Mouse (Mus musculus) lung, adult 2 months (tissue): ENCODE results near the gene Car14. TPM values are rescaled to one million over a fixed set of nuclear protein-coding genes. Genes with fewer than 3 reads are reported as not detected.
"Not testable (repeated sequence)": the region's sequence is repeated elsewhere in the genome, so short reads cannot be mapped to it uniquely, and the experiment has no call there.

Experiments used
- DNase-seq: peaks from one replicate; pipeline ENCODE4 v3.0.0; 2022
- H3K4me1 ChIP-seq: fragments of 200-500 bp; 2 replicates; pipeline ENCODE4 v1.6.1; 2011; ENCODE audit warnings: low read length; ENCODE audit not compliant: control insufficient read depth, insufficient read depth
- H3K4me3 ChIP-seq: fragments of 200-500 bp; replicated peaks from 2 replicates; pipeline ENCODE3; 2011; ENCODE audit warnings: low read depth, mild to moderate bottlenecking, control low read depth, low read length; ENCODE audit errors: extremely low read depth
- CTCF ChIP-seq: fragments of 200-500 bp; IDR thresholded peaks from 2 replicates; pipeline ENCODE4 v1.5.1; 2011; ENCODE audit warnings: mild to moderate bottlenecking, low read length, control low read depth; ENCODE audit not compliant: insufficient read depth
- POLR2A ChIP-seq: fragments of 200-500 bp; IDR thresholded peaks from 2 replicates; pipeline ENCODE4 v1.6.1; 2011; ENCODE audit warnings: low read depth, mild to moderate bottlenecking, control low read depth, low read length, borderline replicate concordance; ENCODE audit errors: extremely low read depth
- WGBS: fragments of 180-500 bp; shearing (Covaris S2); methylation state at CpG from one replicate; pipeline ENCODE4 v1.1.7; 2018; 5-methylcytosine and 5-hydroxymethylcytosine counted together
- polyA plus RNA-seq: library from polyadenylated mRNA; depleted of rRNA; stranded (reverse); fragments of >200 nt; gene quantifications from 2 replicates; pipeline ENCODE4 v1.2.3, GENCODE M21; 2012

Gene Car14
- polyA plus RNA-seq, 1 experiment = 36.1 TPM

DNA sequence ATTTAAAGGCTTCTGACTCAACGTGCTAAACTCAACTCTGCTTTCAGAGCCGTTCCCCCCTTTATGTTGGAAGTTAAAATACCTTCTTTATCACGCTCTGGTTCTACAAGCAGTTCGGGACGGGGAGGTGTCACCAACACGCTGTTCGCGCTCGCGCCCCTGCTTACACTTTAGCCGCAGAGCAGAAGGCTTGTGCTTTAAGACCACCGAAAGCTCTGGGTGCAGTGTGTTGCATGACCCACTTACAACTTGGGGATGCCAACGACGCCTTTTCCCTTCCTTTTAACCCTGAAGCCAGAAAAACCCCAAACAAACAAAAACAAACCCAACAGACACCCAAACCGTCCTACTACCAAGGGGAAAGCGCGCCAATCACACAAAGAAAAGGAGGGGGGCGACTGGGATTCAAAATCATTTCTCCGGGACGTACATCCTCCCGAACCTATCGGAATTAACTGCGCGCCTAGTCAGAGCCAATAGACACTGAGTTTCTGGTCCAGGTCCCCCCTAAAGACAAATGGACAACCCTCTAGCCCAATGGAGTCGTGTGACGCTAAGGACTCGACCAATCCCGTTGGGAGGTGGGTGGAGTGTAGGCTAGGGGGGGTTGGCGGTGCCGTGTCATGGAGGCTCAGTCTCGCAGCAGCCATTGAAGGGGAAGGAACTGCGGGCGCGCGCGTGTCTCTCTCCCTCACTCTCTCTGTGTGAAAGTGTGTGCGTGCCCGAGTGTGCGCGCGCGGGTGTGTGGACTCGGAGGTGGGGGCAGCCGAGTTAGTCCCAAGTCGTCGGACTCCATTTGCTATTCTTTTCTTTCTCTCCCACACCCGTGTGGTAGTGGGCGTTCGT, 24.4 kb upstream of the Car14 start, which contains the start of gene Anp32e:
Gene Anp32e, plus strand, starts transcription at position 589 of the 846 bp plus-strand sequence.
- DNase-seq = peak; percentile 95
- WGBS = under 1% methylated on average over 49 of the region's 49 CpGs
- H3K4me3 ChIP-seq = peak within 1 kb of the TSS; percentile 75
- H3K4me1 ChIP-seq = peaks cover 3% of the 10 kb centered on the region
- TF ChIP-seq CTCF (no peak), POLR2A (peak; percentile 92)

DNA sequence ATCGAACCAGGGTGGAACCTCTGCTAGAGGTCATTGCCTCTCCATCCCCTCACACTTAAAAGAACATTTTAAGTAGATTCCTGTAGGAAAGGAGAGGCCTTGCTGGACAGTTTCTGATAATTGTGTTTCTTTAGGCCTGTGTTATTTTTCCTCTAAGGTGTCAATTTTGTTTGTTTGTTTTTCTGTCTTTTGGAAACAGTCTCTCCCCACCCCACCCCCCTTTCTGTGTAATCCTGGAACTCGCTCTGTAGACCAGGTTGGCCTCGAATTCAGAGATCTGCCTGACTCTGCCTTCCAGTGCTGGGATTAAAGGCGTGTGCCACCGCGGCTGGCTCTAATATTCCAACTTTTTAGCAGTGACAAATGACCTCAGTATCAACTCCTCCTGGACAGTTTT, 23.8 kb upstream of the Car14 start:
- no peak for DNase-seq

DNA sequence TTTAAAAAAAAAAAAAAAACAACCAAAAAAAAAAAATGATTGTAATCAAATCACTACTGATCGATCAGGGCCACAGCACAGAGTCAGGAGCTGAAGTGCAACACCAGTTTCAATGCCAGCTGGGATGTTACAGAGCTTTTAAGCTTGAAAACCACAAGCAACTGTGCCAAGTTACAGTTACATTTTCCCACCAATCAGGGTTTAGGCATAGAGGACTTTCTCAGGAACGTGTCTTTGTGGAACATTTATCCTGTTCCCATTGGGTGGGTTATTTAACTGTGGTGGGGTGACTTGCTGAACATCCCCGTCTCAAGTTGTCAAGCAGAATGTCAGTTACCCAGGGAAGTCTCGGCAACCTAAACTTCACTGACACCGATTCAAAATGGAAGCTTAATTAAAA, 20.6 kb upstream of the Car14 start:
- Histone ChIP-seq H3K4me1 (no peaks in the 10 kb centered on the region), H3K4me3 (no peak overlapping the region)
- WGBS = 74% methylated on average over 5 of the region's 5 CpGs
- no peak for DNase-seq
- TF ChIP-seq POLR2A (no peak), CTCF (no peak)

More for the DNA sequence above, 23.8 kb upstream of the Car14 start:
- H3K4me3 ChIP-seq = no peak overlapping the region
- WGBS = 37% methylated on average over 6 of the region's 6 CpGs
- H3K4me1 ChIP-seq = peaks cover 3% of the 10 kb centered on the region
- TF ChIP-seq POLR2A (no peak), CTCF (no peak)

DNA sequence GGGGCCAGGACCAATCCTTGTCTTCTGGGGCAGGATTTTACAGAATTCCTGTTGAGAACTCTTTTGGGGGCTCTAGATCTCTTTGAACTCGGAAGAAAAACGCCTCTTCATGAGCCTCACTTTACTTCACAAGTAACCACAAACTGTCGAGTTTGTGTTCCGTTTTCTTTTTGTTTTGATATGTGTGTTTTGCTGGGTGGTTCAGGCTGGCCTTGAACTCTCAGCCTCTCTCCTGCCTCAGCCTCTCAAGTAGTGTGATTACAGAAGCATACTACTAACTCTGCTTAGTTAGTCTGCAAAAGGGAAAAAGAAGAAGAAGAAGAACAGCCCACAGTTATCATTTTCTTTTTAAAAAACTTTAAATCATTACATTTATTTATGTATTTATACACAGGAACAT, 19.7 kb upstream of the Car14 start:
- no peak for DNase-seq

DNA sequence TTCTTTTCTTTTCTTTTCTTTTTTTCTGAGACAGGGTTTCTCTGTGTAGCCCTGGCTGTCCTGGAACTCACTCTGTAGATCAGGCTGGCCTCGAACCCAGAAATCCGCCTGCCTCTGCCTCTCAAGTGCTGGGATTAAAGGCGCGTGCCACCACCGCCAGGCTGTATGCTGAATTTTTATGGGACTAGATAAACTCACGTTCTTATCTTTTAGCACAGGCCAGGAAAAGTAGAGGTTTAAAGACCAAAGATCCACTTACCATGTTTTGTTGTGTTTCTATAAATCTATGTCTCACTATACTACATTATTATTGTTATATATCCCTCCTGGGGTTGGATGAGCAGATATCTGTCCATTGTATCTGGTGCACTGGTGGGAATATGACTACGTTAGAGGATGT, 18.9 kb upstream of the Car14 start:
- not testable (repeated sequence) for DNase-seq, H3K4me1 ChIP-seq, H3K4me3 ChIP-seq
- WGBS = 86% methylated on average over 7 of the region's 7 CpGs

More for the DNA sequence above, 19.7 kb upstream of the Car14 start:
- WGBS = 54% methylated on average over 4 of the region's 4 CpGs
- Histone ChIP-seq H3K4me3 (no peak overlapping the region), H3K4me1 (no peaks in the 10 kb centered on the region)
- TF ChIP-seq POLR2A = no peak
- no peak for TF ChIP-seq CTCF

DNA sequence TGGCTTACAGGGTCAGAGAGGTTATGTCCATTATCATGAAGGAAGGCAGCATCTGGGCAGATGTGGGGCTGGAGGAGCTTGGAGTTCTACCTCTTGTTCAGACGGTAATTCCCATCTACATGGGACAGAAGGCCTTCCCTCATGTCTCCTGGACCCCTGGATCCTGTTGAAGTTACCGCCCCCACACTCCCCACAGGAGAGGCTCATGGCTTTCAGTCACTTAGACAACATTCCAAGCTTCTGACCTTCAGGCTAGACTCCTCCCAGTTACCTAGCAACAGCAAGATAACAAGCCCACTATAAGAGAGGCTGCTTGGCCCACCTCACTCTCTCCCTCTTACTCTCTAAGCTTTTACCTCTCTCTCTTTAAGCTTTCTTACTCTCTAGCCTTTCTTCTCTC, 16.0 kb upstream of the Car14 start:
- DNase-seq, H3K4me1 ChIP-seq, H3K4me3 ChIP-seq: not testable (repeated sequence)
- 68% methylated on average over 2 of the region's 2 CpGs for WGBS

DNA sequence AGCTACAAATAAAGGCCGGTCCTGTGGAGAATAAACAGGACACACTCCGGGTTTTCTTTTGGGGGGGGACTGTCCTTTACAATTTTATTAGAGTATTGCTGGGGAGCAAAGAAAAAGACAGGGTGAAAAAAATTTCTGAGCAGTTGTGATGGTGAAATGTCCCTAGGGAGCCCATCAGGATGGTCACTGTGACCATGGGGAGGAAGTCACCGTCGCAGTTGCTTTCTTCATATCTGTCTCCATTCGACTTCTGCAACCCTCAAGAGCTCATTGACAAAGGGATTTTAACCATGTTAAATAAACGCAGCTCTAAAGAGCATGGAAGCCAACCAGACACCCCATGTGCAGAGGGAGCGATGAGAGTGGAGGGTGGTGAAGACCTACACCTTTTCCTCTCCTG, 12.3 kb upstream of the Car14 start:
- 57% methylated on average over 7 of the region's 7 CpGs for WGBS
- no peak for TF ChIP-seq POLR2A
- TF ChIP-seq CTCF = no peak
- H3K4me1 ChIP-seq = no peaks in the 10 kb centered on the region
- no peak for DNase-seq
- no peak overlapping the region for H3K4me3 ChIP-seq

DNA sequence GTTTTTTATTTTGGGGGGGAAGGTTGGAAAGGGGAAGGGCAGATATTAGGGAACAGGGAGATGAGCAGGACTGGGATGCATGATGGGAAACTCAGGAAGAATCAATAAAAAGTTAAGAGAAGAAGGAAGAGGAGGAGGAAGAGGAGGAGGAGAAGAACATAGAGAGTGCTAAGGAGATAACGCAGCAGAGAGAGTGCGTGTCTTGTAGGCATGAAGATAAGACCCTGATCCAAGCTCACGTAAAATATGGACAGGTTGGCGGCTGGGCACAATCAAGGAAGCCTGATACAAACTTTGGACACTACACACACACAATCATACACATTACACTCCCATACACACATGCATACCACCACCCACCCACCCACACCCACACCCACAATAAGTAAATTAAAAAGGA, 10.2 kb upstream of the Car14 start:
- Histone ChIP-seq H3K4me3 (no peak overlapping the region), H3K4me1 (no peaks in the 10 kb centered on the region)
- TF ChIP-seq CTCF (no peak), POLR2A (no peak)
- no peak for DNase-seq
- 88% methylated on average over 4 of the region's 4 CpGs for WGBS

DNA sequence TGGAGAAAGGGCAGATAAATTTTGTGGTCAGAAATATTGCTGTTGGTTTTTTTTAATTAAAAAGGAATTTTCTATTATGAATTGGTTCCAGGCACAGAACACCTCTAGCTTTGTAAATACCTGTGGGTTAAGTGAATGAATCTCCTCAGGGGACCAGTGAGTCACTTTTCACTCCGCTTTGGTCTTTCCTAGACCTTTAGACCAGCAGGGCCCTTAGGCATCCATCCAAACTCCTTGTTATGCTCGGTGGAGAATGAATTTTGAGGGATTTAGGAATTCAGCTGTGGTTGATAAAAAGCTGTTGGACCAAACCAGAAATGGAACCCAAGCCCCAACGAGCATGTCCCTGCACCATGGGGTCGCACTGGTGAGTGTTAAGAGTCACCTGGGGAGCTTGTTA, 3.1 kb upstream of the Car14 start:
- DNase-seq = no peak

DNA sequence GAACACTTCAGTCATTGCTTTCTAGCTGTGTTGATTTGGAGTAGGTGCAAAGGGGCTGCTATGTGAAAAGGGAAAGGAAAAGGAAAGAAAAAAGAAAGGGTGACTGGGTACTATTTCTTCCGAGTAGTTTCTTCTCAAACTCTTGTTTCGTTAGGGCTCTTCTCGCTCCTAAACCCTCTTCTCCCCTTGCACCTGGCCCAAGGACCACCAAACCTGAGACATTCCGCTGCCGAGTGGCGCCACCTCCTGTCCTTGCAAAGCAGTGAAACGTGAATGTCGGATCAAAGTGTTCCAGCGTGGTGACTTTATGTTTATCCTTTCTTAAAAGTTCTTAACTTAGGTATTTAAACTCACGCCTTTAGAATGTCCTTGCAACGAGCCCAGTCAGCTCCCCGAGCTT, 2.4 kb upstream of the Car14 start:
- DNase-seq = peak; percentile 64
- peaks cover 2% of the 10 kb centered on the region; the same call in 1 of the 2 replicates for H3K4me1 ChIP-seq
- WGBS = under 1% methylated on average over 12 of the region's 12 CpGs
- TF ChIP-seq POLR2A (no peak), CTCF (peak; percentile 92)
- H3K4me3 ChIP-seq = peak overlapping the region; percentile 35

More for the DNA sequence above, 3.1 kb upstream of the Car14 start:
- no peak for TF ChIP-seq POLR2A
- no peak for TF ChIP-seq CTCF
- WGBS = 48% methylated on average over 4 of the region's 4 CpGs
- Histone ChIP-seq H3K4me3 (no peak overlapping the region), H3K4me1 (peaks cover 2% of the 10 kb centered on the region; the same call in 1 of the 2 replicates)

DNA sequence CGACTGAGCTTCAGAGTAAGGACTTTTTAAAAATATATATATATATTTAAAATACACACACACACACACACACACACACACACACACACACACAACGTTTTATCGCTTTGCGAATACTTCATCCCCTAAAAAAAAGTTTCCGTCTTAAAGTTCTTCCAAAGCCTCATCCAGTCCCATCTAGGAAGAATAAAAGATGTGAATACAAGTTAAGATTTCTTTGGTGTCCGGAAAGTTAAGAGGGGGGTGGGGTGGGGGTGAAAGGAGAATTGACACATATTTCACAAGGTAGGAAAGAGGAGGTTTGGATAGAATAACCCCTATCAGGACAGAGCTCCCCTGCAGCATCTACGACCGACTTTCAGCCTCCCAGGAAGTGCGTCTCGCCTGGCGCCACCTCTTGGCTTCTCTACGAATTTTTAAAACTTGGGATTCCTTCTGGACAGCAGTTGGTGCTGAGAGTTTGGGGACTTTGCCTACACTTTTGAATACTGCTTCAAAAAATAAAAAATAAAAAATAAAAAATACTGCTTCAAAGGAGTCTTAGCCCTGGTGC, 1.5 kb upstream of the Car14 start:
- DNase-seq = peak; percentile 48

More for the DNA sequence above, 1.5 kb upstream of the Car14 start:
- Histone ChIP-seq H3K4me1 (peaks cover 2% of the 10 kb centered on the region; the same call in 1 of the 2 replicates), H3K4me3 (peak overlapping the region; percentile 32)
- peak; percentile 73 for TF ChIP-seq CTCF
- no peak for TF ChIP-seq POLR2A
- WGBS = 0% methylated on average over 12 of the region's 12 CpGs
